In the genomic region with DNA sequence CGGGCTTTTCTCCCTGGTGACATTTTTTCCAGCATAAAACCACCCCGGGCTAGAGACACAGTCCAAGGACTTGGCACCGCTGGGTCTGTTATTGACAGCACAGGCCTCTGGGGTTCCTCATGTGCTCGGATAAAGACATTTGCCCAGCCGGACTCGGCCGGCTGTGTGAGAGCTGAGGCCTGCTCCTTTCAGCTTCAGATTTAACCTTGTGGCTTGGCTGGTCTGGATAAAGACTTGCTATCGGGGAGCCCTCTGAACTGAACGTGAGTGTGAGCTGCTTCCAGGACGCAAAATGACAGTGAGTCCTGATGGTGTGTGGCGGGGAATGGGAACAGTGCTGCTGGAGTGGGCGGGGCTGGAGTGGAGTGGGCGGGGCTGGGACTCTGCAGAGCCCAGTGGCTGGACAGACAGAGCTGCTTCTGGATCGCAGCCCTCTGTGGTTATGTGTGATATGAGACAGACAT, we compare ENCODE assay signal across 9 mouse cellular contexts. TPM values are rescaled to one million over a fixed set of nuclear protein-coding genes. Genes with fewer than 3 reads are reported as not detected.
DNase-seq lines count a peak whose midpoint lies in the region; ATAC-seq and TF ChIP-seq lines count a peak whose summit lies in the region.
"Had no signal": no experiment of that assay in that cellular context is flagged by ENCODE, and none has a peak within 500 bp of the region (broad histone marks: within the 10 kb centered on the region; RNA-seq: fewer than 3 reads in every experiment).

No protein-coding gene starts in this region.

- H3K4me3 ChIP-seq in cerebellum, adult 2 months (replicated peaks; ENCODE audit: insufficient read depth, low read depth, low read length), result peak overlapping the region; percentile 11
- 0 out of 2 replicates have a peak overlapping the region, but pooled peaks have one; percentile 45 for H3K4me3 ChIP-seq in E14TG2a.4 (replicated peaks; ENCODE audit: low read length)
- no peak overlapping the region for H3K4me3 ChIP-seq in forebrain, embryonic 15.5 days
- no peak overlapping the region for H3K4me3 ChIP-seq in lung, embryonic 14.5 days (ENCODE audit: low read depth, low read length)

- no peak overlapping the region for H3K27ac ChIP-seq in cerebellum, adult 2 months (ENCODE audit: insufficient read depth, low read length)
- H3K27ac ChIP-seq in forebrain, embryonic 15.5 days (replicated peaks), result 0 out of 2 replicates have a peak overlapping the region, but pooled peaks have one; percentile 4
- no peak overlapping the region for H3K27ac ChIP-seq in lung, embryonic 14.5 days (ENCODE audit: low read depth)

- no peaks in the 10 kb centered on the region for H3K36me3 ChIP-seq in E14TG2a.4 (ENCODE audit: insufficient read depth, low read length)
- H3K36me3 ChIP-seq in forebrain, embryonic 15.5 days, result no peaks in the 10 kb centered on the region
- no peaks in the 10 kb centered on the region for H3K36me3 ChIP-seq in lung, embryonic 14.5 days (ENCODE audit: insufficient read depth)

- no peak for TF ChIP-seq POLR2A in cerebellum, adult 2 months (IDR thresholded peaks at IDR 0.05; ENCODE audit: borderline replicate concordance, insufficient read depth, low read length)

- peak; percentile 55 for ATAC-seq in forebrain, embryonic 15.5 days (replicated peaks)
- peak; percentile 89 for ATAC-seq in lung, embryonic 14.5 days (ENCODE audit: insufficient read depth)

- DNase-seq in cerebellum, adult 2 months, result no peak
- no peak for DNase-seq in cerebellum, adult 8-10 months
- DNase-seq in lung, embryonic 14.5 days, result peak; percentile 64
- DNase-seq in thymus, adult 18-20 months, result no peak
- DNase-seq in frontal cortex, adult 2 months (ENCODE audit: extremely low spot score in 1 of 2, low spot score in 1 of 2), result no peak
- DNase-seq in gastrocnemius, postnatal 36 days, result no peak

- H3K9ac ChIP-seq in forebrain, embryonic 15.5 days (replicated peaks), result no peak overlapping the region
- no peak overlapping the region for H3K9ac ChIP-seq in lung, embryonic 14.5 days

- intact Hi-C loops in gastrocnemius, postnatal 36 days (cut with DNase I), result no loop called here

- peaks cover 69% of the 10 kb centered on the region for H3K4me1 ChIP-seq in cerebellum, adult 2 months (ENCODE audit: control insufficient read depth, insufficient read depth, low read length)
- H3K4me1 ChIP-seq in E14TG2a.4 (replicated peaks; ENCODE audit: low read depth, low read length), result peaks cover 48% of the 10 kb centered on the region
- H3K4me1 ChIP-seq in forebrain, embryonic 15.5 days, result peaks cover 27% of the 10 kb centered on the region
- H3K4me1 ChIP-seq in lung, embryonic 14.5 days (ENCODE audit: insufficient read depth), result 0 out of 2 replicates have a peak, but pooled peaks cover 3% of the 10 kb centered on the region

- peak overlapping the region; percentile 19 for H3K4me2 ChIP-seq in forebrain, embryonic 15.5 days (replicated peaks)
- H3K4me2 ChIP-seq in lung, embryonic 14.5 days, result peak overlapping the region; percentile 19; the same call in 1 of the 2 replicates

- TF ChIP-seq CTCF in cerebellum, adult 2 months (IDR thresholded peaks at IDR 0.05; ENCODE audit: borderline replicate concordance, insufficient read depth, low read depth, low read length), result no peak
- TF ChIP-seq CTCF in E14TG2a.4 (conservative IDR thresholded peaks at IDR 0.05; ENCODE audit: low read length), result no peak
- TF ChIP-seq CTCF in lung, embryonic 14.5 days (IDR thresholded peaks at IDR 0.05; ENCODE audit: low read depth), result no peak

- H3K9me3 ChIP-seq in E14TG2a.4 (ENCODE audit: low read length), result no peaks in the 10 kb centered on the region
- H3K9me3 ChIP-seq in forebrain, embryonic 15.5 days, result no peaks in the 10 kb centered on the region
- no peaks in the 10 kb centered on the region for H3K9me3 ChIP-seq in lung, embryonic 14.5 days (ENCODE audit: low read depth, low read length)

- no peaks in the 10 kb centered on the region for H3K27me3 ChIP-seq in cerebellum, adult 2 months (ENCODE audit: control insufficient read depth, insufficient read depth, low read length)
- H3K27me3 ChIP-seq in E14TG2a.4 (ENCODE audit: insufficient read depth, low read length), result peaks cover 13% of the 10 kb centered on the region; the same call in 1 of the 2 replicates
- no peaks in the 10 kb centered on the region for H3K27me3 ChIP-seq in forebrain, embryonic 15.5 days
- H3K27me3 ChIP-seq in lung, embryonic 14.5 days (ENCODE audit: insufficient read depth, low read length), result no peaks in the 10 kb centered on the region

- WGBS in cerebellum, adult 2 months, result 4% methylated on average over 14 of the region's 14 CpGs
- WGBS in forebrain, embryonic 15.5 days, result 13% methylated on average over 14 of the region's 14 CpGs
- 15% methylated on average over 14 of the region's 14 CpGs for WGBS in lung, embryonic 14.5 days

RNA-seq across cellular contexts. Expression of gene Wscd2, which starts 26.8 kb away (rescaled TPM):
- polyA plus RNA-seq in cerebellum, adult 2 months (2012; rRNA removed), result 113 and 136 TPM in 2 replicates
- 7.9 and 8.4 TPM in 2 replicates for polyA plus RNA-seq in forebrain, embryonic 15.5 days (2015; fragmentation: Nextera tagmentation; extraction: Ambion mirVana)
- polyA plus RNA-seq in lung, embryonic 14.5 days (2014; fragmentation: Nextera tagmentation; extraction: Ambion mirVana), result 5.9 and 6.4 TPM in 2 replicates
- 26.6 and 33.3 TPM in 2 replicates for polyA plus RNA-seq in frontal cortex, adult 2 months (2012; rRNA removed)
- total RNA-seq in gastrocnemius, postnatal 36 days (2021), result under 1 TPM; 0.23 to 0.30 TPM
- polyA plus RNA-seq: C2C12 had no signal

Comparison
In these comparisons a context has a peak if more than half of its experiments do, and no peak if none do; other contexts are left out.
1. H3K4me3 ChIP-seq: peak in cerebellum, adult 2 months (single experiment) and E14TG2a.4 (single experiment); none in forebrain, embryonic 15.5 days (single experiment) and lung, embryonic 14.5 days (single experiment).